In genomic region chr3:103101909-103102308, GRCm38 (mm10) we compare ENCODE assay signal across 7 mouse cellular contexts. TPM values are rescaled to one million over a fixed set of nuclear protein-coding genes. Genes with fewer than 3 reads are reported as not detected.
DNase-seq lines count a peak whose midpoint lies in the region; ATAC-seq and TF ChIP-seq lines count a peak whose summit lies in the region.

No protein-coding gene starts in this region.

- no peak for TF ChIP-seq CTCF in small intestine, adult 2 months (IDR thresholded peaks at IDR 0.05; ENCODE audit: extremely low read depth, insufficient read length, insufficient replicate concordance, low read depth, low read length)

- 0 out of 2 replicates have a peak, but pooled peaks cover 2% of the 10 kb centered on the region for H3K4me1 ChIP-seq in brown adipose tissue, adult 24 weeks (ENCODE audit: control insufficient read depth, insufficient read depth, insufficient read length, low read length)
- peaks cover 14% of the 10 kb centered on the region for H3K4me1 ChIP-seq in heart, embryonic 13.5 days
- H3K4me1 ChIP-seq in liver, embryonic 13.5 days (replicated peaks), result peaks cover 42% of the 10 kb centered on the region
- H3K4me1 ChIP-seq in small intestine, adult 2 months (ENCODE audit: control insufficient read depth, insufficient read depth, insufficient read length, low read length), result peaks cover 2% of the 10 kb centered on the region; the same call in 1 of the 2 replicates

- DNase-seq in lung, adult 18-20 months, result peak; percentile 19 to 29
- no peak for DNase-seq in lung, postnatal 10 days
- DNase-seq in liver, embryonic 13.5 days, result no peak
- DNase-seq in frontal cortex, adult 2 months (ENCODE audit: extremely low spot score in 1 of 2, low spot score in 1 of 2), result no peak

- no peaks in the 10 kb centered on the region for H3K36me3 ChIP-seq in heart, embryonic 13.5 days
- no peaks in the 10 kb centered on the region for H3K36me3 ChIP-seq in liver, embryonic 13.5 days
- no peaks in the 10 kb centered on the region for H3K36me3 ChIP-seq in small intestine, adult 2 months (ENCODE audit: control insufficient read depth, insufficient read depth, low read length)

- ATAC-seq in heart, embryonic 13.5 days (ENCODE audit: extremely low read depth, insufficient number of reproducible peaks, low FRiP score, low TSS enrichment), result no peak
- peak; percentile 51 for ATAC-seq in liver, embryonic 13.5 days (ENCODE audit: low read depth)

- 0 out of 2 replicates have a peak, but pooled peaks have one; percentile 10 for TF ChIP-seq POLR2A in small intestine, adult 2 months (IDR thresholded peaks at IDR 0.05; ENCODE audit: low read depth, low read length)

- H3K4me2 ChIP-seq in heart, embryonic 13.5 days, result peak overlapping the region; percentile 93
- H3K4me2 ChIP-seq in liver, embryonic 13.5 days, result peak overlapping the region; percentile 100

- peak overlapping the region; percentile 64 for H3K4me3 ChIP-seq in brown adipose tissue, adult 24 weeks (ENCODE audit: insufficient read depth, low read depth, low read length)
- peak overlapping the region; percentile 85 for H3K4me3 ChIP-seq in heart, embryonic 13.5 days
- H3K4me3 ChIP-seq in liver, embryonic 13.5 days (replicated peaks), result peak overlapping the region; percentile 90
- peak overlapping the region; percentile 87 for H3K4me3 ChIP-seq in small intestine, adult 2 months (ENCODE audit: low read depth, low read length)

- H3K9ac ChIP-seq in heart, embryonic 13.5 days, result peak overlapping the region; percentile 87
- peak overlapping the region; percentile 92 for H3K9ac ChIP-seq in liver, embryonic 13.5 days

- no peaks in the 10 kb centered on the region for H3K9me3 ChIP-seq in heart, embryonic 13.5 days
- H3K9me3 ChIP-seq in liver, embryonic 13.5 days (replicated peaks), result no peaks in the 10 kb centered on the region

- no peaks in the 10 kb centered on the region for H3K27me3 ChIP-seq in heart, embryonic 13.5 days (replicated peaks)
- no peaks in the 10 kb centered on the region for H3K27me3 ChIP-seq in liver, embryonic 13.5 days
- H3K27me3 ChIP-seq in small intestine, adult 2 months (ENCODE audit: control insufficient read depth, insufficient read depth, low read length), result no peaks in the 10 kb centered on the region

- WGBS in heart, embryonic 13.5 days, result 1% methylated on average over 14 of the region's 14 CpGs
- 0% methylated on average over 14 of the region's 14 CpGs for WGBS in liver, embryonic 13.5 days (ENCODE audit: insufficient replicate concordance)
- under 1% methylated on average over 14 of the region's 14 CpGs for WGBS in small intestine, adult 2 months

- no peak overlapping the region for H3K27ac ChIP-seq in brown adipose tissue, adult 24 weeks (replicated peaks; ENCODE audit: low read depth, low read length)
- peak overlapping the region; percentile 63 for H3K27ac ChIP-seq in heart, embryonic 13.5 days (replicated peaks)
- peak overlapping the region; percentile 85 for H3K27ac ChIP-seq in liver, embryonic 13.5 days
- no peak overlapping the region for H3K27ac ChIP-seq in small intestine, adult 2 months (ENCODE audit: insufficient read depth, low read depth, low read length)

RNA-seq across cellular contexts. Expression of gene Dennd2c, which starts 0.5 kb away (rescaled TPM):
- polyA plus RNA-seq in brown adipose tissue, adult 24 weeks (2012; ENCODE audit: insufficient read depth, insufficient read length, missing spikeins), result 0.44 and 0.75 TPM in 2 replicates
- 3.0 and 3.7 TPM in 2 replicates for polyA plus RNA-seq in heart, embryonic 13.5 days (2015; fragmentation: Nextera tagmentation; extraction: Ambion mirVana)
- polyA plus RNA-seq in liver, embryonic 13.5 days (2015; fragmentation: Nextera tagmentation; extraction: Ambion mirVana), result 8.6 and 9.7 TPM in 2 replicates
- polyA plus RNA-seq in small intestine, adult 2 months (2012; rRNA removed), result 0.08 and 0.15 TPM in 2 replicates
- polyA plus RNA-seq in frontal cortex, adult 2 months (2012; rRNA removed), result 1.3 and 1.5 TPM in 2 replicates

RNA-seq across cellular contexts. Expression of gene Ampd1, which starts 28.1 kb away (rescaled TPM):
- polyA plus RNA-seq in brown adipose tissue, adult 24 weeks (2012; ENCODE audit: insufficient read depth, insufficient read length, missing spikeins), result 6.9 and 14.6 TPM in 2 replicates
- 0.09 and 0.16 TPM in 2 replicates for polyA plus RNA-seq in heart, embryonic 13.5 days (2015; fragmentation: Nextera tagmentation; extraction: Ambion mirVana)
- 0.17 and 0.38 TPM in 2 replicates for polyA plus RNA-seq in liver, embryonic 13.5 days (2015; fragmentation: Nextera tagmentation; extraction: Ambion mirVana)
- polyA plus RNA-seq in small intestine, adult 2 months (2012; rRNA removed), result not detected in 2 replicates
- polyA plus RNA-seq in frontal cortex, adult 2 months (2012; rRNA removed), result not detected in 2 replicates

RNA-seq across cellular contexts. Expression of gene Nras, which starts 43.8 kb away (rescaled TPM):
- 16.4 and 19.9 TPM in 2 replicates for polyA plus RNA-seq in brown adipose tissue, adult 24 weeks (2012; ENCODE audit: insufficient read depth, insufficient read length, missing spikeins)
- polyA plus RNA-seq in heart, embryonic 13.5 days (2015; fragmentation: Nextera tagmentation; extraction: Ambion mirVana), result 82.4 and 83.1 TPM in 2 replicates
- 45.1 and 47.1 TPM in 2 replicates for polyA plus RNA-seq in liver, embryonic 13.5 days (2015; fragmentation: Nextera tagmentation; extraction: Ambion mirVana)
- 5.2 and 8.6 TPM in 2 replicates for polyA plus RNA-seq in small intestine, adult 2 months (2012; rRNA removed)
- polyA plus RNA-seq in frontal cortex, adult 2 months (2012; rRNA removed), result 34.4 and 34.5 TPM in 2 replicates

Comparison
In these comparisons a context has a peak if more than half of its experiments do, and no peak if none do; other contexts are left out.
1. DNase-seq: peak in lung, adult 18-20 months (2 of 2); none in lung, postnatal 10 days (single experiment), liver, embryonic 13.5 days (single experiment) and frontal cortex, adult 2 months (0 of 2).
2. H3K27ac ChIP-seq: peak in heart, embryonic 13.5 days (single experiment) and liver, embryonic 13.5 days (single experiment); none in brown adipose tissue, adult 24 weeks (single experiment) and small intestine, adult 2 months (single experiment).
3. Peak in every context shown above with its lines, with median percentiles within 50 percentile points of each other: H3K4me3 ChIP-seq.